Mouse (Mus musculus): ENCODE data around the gene Zfp990. TPM values are rescaled to one million over a fixed set of nuclear protein-coding genes. Genes with fewer than 3 reads are reported as not detected.

Zfp990 gene
- polyA plus RNA-seq (2014; fragmentation: Illumina TruSeq; extraction: RNeasy Lipid Tissue Mini Kit (QIAGEN cat#74804); ENCODE audit: low read depth, low replicate concordance), result not detected

DNA sequence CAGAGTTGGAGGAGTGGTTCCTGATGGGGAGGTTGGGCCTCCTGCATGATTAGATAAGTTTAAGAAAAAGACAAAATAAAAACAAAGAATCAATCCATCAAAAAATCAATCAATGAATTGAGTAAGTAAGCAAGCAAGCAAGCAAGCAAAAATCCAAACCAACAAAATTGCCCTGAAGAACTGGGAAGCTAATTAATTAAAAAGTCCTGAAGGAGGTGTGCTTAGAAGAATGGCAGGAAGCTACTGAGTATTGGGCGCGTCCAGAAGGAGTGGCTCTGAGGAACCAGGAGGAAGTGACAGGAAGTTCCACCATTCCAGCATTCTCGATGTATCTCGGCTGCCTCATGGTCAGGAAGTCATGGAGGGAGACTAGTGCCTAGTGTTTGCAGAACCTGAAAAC, at the start of gene Zfp990:
Gene Zfp990, plus strand, starts transcription at position 301 of the 400 bp plus-strand sequence.

GRCm38 (mm10) chr4:145585078-145585477, 74.5 kb downstream of the Zfp990 start, which contains the start of gene Gm13212:
Gene Gm13212, plus strand, starts transcription at chr4:145585166.

Other genes starting within 250 kb of the Zfp990 start
- not detected for gene Tnfrsf8, start 195.6 kb upstream of the Zfp990 start, polyA plus RNA-seq (2014; fragmentation: Illumina TruSeq; extraction: RNeasy Lipid Tissue Mini Kit (QIAGEN cat#74804); ENCODE audit: low read depth, low replicate concordance)
- 1.2 TPM for gene Gm13212, start 74.4 kb downstream of the Zfp990 start, polyA plus RNA-seq (2014; fragmentation: Illumina TruSeq; extraction: RNeasy Lipid Tissue Mini Kit (QIAGEN cat#74804); ENCODE audit: low read depth, low replicate concordance)
- gene Zfp980, start 159.9 kb downstream of the Zfp990 start, polyA plus RNA-seq (2014; fragmentation: Illumina TruSeq; extraction: RNeasy Lipid Tissue Mini Kit (QIAGEN cat#74804); ENCODE audit: low read depth, low replicate concordance), result not detected